Mouse (Mus musculus) liver, embryonic 14.5 days (tissue): ENCODE measurements at regions not wholly inside any gene's neighbourhood (a gene's known extent, or its start where the extent isn't known, plus 50 kb on each side); places are given as distances from the start of the nearest gene placed in this dataset.

Experiments
- CTCF ChIP-seq: IDR thresholded peaks from 2 replicates; pipeline ENCODE4 v1.5.1; 2016; ENCODE audit warnings: antibody characterized with exemption, low read depth, control low read depth
- EP300 ChIP-seq: IDR thresholded peaks from 2 replicates; pipeline ENCODE4 v1.6.1; 2016; ENCODE audit warnings: antibody characterized with exemption, low read depth

DNA sequence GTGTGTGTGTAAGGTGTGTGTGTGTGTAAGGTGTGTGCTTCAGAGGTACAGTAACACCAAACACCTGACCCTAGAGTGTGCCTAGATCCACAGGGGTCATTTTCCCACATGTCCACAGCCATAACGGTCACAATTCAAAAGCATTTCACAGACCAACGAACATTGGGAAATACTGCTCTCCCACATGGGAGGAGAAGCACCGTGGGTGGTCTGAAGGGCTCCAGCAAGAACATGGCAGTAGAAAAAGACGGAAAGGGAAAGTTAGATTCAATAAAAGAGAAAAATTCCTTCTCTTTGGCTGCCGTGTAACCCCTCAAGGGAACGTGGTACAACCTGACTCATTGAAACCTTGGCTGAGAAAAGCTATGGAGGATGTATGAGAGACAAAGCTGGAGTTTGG is 169.1 kb downstream of the Cdc5l start:
- TF ChIP-seq CTCF (no peak), EP300 (no peak)
